Mouse (Mus musculus) neural tube, embryonic 12.5 days (tissue): ENCODE data around the gene Atox1. TPM values are rescaled to one million over a fixed set of nuclear protein-coding genes. Genes with fewer than 3 reads are reported as not detected.

Experiments used
- ATAC-seq: fragments of 200-750 bp; cut with Nextera tagmentation; 2 replicates; pipeline ENCODE4 v1.8.0; 2017; ENCODE audit warnings: low read depth, mild to moderate bottlenecking, moderate TSS enrichment, moderate library complexity; ENCODE audit not compliant: low FRiP score
- H3K27ac ChIP-seq: fragments of 300-500 bp; sonication (generic); 2 replicates; pipeline ENCODE4 v1.5.1; 2016
- H3K27me3 ChIP-seq: fragments of 300-500 bp; sonication (generic); replicated peaks from 2 replicates; pipeline ENCODE4 v1.6.1; 2016; ENCODE audit warnings: mild to moderate bottlenecking
- H3K36me3 ChIP-seq: fragments of 300-500 bp; sonication (generic); 2 replicates; pipeline ENCODE4 v1.6.1; 2016; ENCODE audit warnings: mild to moderate bottlenecking
- H3K4me1 ChIP-seq: fragments of 300-500 bp; sonication (generic); 2 replicates; pipeline ENCODE4 v1.6.1; 2016
- H3K4me2 ChIP-seq: fragments of 300-500 bp; sonication (generic); replicated peaks from 2 replicates; pipeline ENCODE4 v1.6.1; 2016; ENCODE audit warnings: mild to moderate bottlenecking
- H3K4me3 ChIP-seq: fragments of 300-500 bp; sonication (generic); 2 replicates; pipeline ENCODE4 v1.5.1; 2016
- H3K9ac ChIP-seq: fragments of 300-500 bp; sonication (generic); 2 replicates; pipeline ENCODE4 v1.6.1; 2016; ENCODE audit warnings: mild to moderate bottlenecking
- H3K9me3 ChIP-seq: fragments of 300-500 bp; sonication (generic); 2 replicates; pipeline ENCODE4 v1.6.1; 2016; ENCODE audit warnings: mild to moderate bottlenecking
- WGBS: fragments of 180-500 bp; shearing (Covaris S2); methylation state at CpG from one replicate; pipeline ENCODE4 v1.1.7; 2016; 5-methylcytosine and 5-hydroxymethylcytosine counted together
- polyA plus RNA-seq: library from polyadenylated mRNA; unstranded; fragments of >200 nt; fragmentation: Nextera tagmentation; extraction: Ambion mirVana; gene quantifications from 2 replicates; pipeline ENCODE4 v1.2.1, GENCODE M21; 2016

Atox1 gene
- polyA plus RNA-seq, result 275 and 300 TPM in 2 replicates

- H3K4me1 ChIP-seq, result peaks cover 13% of the 10 kb centered on the region
- peak within 1 kb of the TSS; percentile 73 for H3K4me2 ChIP-seq
- no peaks in the 10 kb centered on the region for H3K36me3 ChIP-seq
- H3K9me3 ChIP-seq, result no peaks in the 10 kb centered on the region
- H3K27ac ChIP-seq, result no peak within 1 kb of the TSS
- no peaks in the 10 kb centered on the region for H3K27me3 ChIP-seq
- H3K4me3 ChIP-seq, result peak within 1 kb of the TSS; percentile 67
- peak; percentile 96 for ATAC-seq
- WGBS, result under 1% methylated on average over 36 of the region's 36 CpGs
- H3K9ac ChIP-seq, result peak within 1 kb of the TSS; percentile 61
These were observed at the start of gene Atox1 for GRCm38 (mm10) chr11:55461019-55461645. TSS of gene Atox1 (minus strand) at chr11:55461239.

- Histone ChIP-seq H3K36me3 (peaks cover 20% of the 10 kb centered on the region), H3K9me3 (no peaks in the 10 kb centered on the region), H3K4me1 (no peaks in the 10 kb centered on the region), H3K4me2 (no peak overlapping the region), H3K27ac (no peak overlapping the region), H3K27me3 (no peaks in the 10 kb centered on the region), H3K4me3 (no peak overlapping the region), H3K9ac (no peak overlapping the region)
- 88% methylated on average over 3 of the region's 3 CpGs for WGBS
- ATAC-seq, result no peak
These were observed 44.4 kb upstream of the Atox1 start for GRCm38 (mm10) chr11:55505485-55505884.

GRCm38 (mm10) chr11:55502886-55503285 is 41.8 kb upstream of the Atox1 start:
- Histone ChIP-seq H3K27ac (no peak overlapping the region), H3K4me1 (no peaks in the 10 kb centered on the region), H3K36me3 (peaks cover 43% of the 10 kb centered on the region), H3K27me3 (no peaks in the 10 kb centered on the region), H3K9ac (no peak overlapping the region), H3K9me3 (no peaks in the 10 kb centered on the region), H3K4me2 (no peak overlapping the region), H3K4me3 (no peak overlapping the region)
- ATAC-seq, result no peak
- 71% methylated on average over 5 of the region's 5 CpGs for WGBS

GRCm38 (mm10) chr11:55501955-55502531 is 41.0 kb upstream of the Atox1 start:
- Histone ChIP-seq H3K4me3 (no peak overlapping the region), H3K9ac (no peak overlapping the region), H3K36me3 (peaks cover 48% of the 10 kb centered on the region), H3K9me3 (no peaks in the 10 kb centered on the region), H3K4me1 (no peaks in the 10 kb centered on the region), H3K27me3 (no peaks in the 10 kb centered on the region), H3K4me2 (no peak overlapping the region), H3K27ac (no peak overlapping the region)
- 81% methylated on average over 8 of the region's 8 CpGs for WGBS
- ATAC-seq, result no peak

GRCm38 (mm10) chr11:55497885-55498284 is 36.8 kb upstream of the Atox1 start:
- H3K4me1 ChIP-seq, result no peaks in the 10 kb centered on the region
- no peak overlapping the region for H3K9ac ChIP-seq
- 74% methylated on average over 5 of the region's 5 CpGs for WGBS
- ATAC-seq, result no peak
- H3K4me3 ChIP-seq, result no peak overlapping the region
- no peak overlapping the region for H3K4me2 ChIP-seq
- H3K27ac ChIP-seq, result no peak overlapping the region
- peaks cover 84% of the 10 kb centered on the region for H3K36me3 ChIP-seq
- H3K9me3 ChIP-seq, result no peaks in the 10 kb centered on the region
- no peaks in the 10 kb centered on the region for H3K27me3 ChIP-seq

- Histone ChIP-seq H3K4me1 (no peaks in the 10 kb centered on the region), H3K27ac (no peak overlapping the region), H3K27me3 (no peaks in the 10 kb centered on the region), H3K9ac (no peak overlapping the region), H3K4me3 (no peak overlapping the region), H3K4me2 (no peak overlapping the region), H3K36me3 (peaks cover 90% of the 10 kb centered on the region), H3K9me3 (no peaks in the 10 kb centered on the region)
- no peak for ATAC-seq
- 91% methylated on average over 6 of the region's 6 CpGs for WGBS
These were observed 35.1 kb upstream of the Atox1 start for GRCm38 (mm10) chr11:55496158-55496557.

- ATAC-seq, result no peak
- Histone ChIP-seq H3K27me3 (no peaks in the 10 kb centered on the region), H3K9ac (no peak overlapping the region), H3K4me2 (no peak overlapping the region), H3K4me3 (no peak overlapping the region), H3K27ac (no peak overlapping the region), H3K9me3 (no peaks in the 10 kb centered on the region), H3K4me1 (no peaks in the 10 kb centered on the region), H3K36me3 (peaks cover 54% of the 10 kb centered on the region)
- WGBS, result 98% methylated on average over 7 of the region's 7 CpGs
These were observed 24.4 kb upstream of the Atox1 start for GRCm38 (mm10) chr11:55485443-55485842.

- no peaks in the 10 kb centered on the region for H3K9me3 ChIP-seq
- H3K4me1 ChIP-seq, result peaks cover 18% of the 10 kb centered on the region
- ATAC-seq, result no peak
- peaks cover 14% of the 10 kb centered on the region for H3K36me3 ChIP-seq
- H3K27me3 ChIP-seq, result no peaks in the 10 kb centered on the region
- no peak overlapping the region for H3K4me3 ChIP-seq
- H3K9ac ChIP-seq, result no peak overlapping the region
- no peak overlapping the region for H3K27ac ChIP-seq
- WGBS, result 90% methylated on average over 3 of the region's 3 CpGs
- H3K4me2 ChIP-seq, result no peak overlapping the region
These were observed 12.2 kb upstream of the Atox1 start for GRCm38 (mm10) chr11:55473219-55473618.

GRCm38 (mm10) chr11:55471467-55471866 is 10.4 kb upstream of the Atox1 start:
- no peak overlapping the region for H3K27ac ChIP-seq
- H3K9me3 ChIP-seq, result no peaks in the 10 kb centered on the region
- no peaks in the 10 kb centered on the region for H3K27me3 ChIP-seq
- H3K4me1 ChIP-seq, result peaks cover 21% of the 10 kb centered on the region
- no peak overlapping the region for H3K4me3 ChIP-seq
- H3K9ac ChIP-seq, result no peak overlapping the region
- 95% methylated on average over 7 of the region's 7 CpGs for WGBS
- H3K4me2 ChIP-seq, result peak overlapping the region; percentile 90
- no peak for ATAC-seq
- peaks cover 14% of the 10 kb centered on the region for H3K36me3 ChIP-seq

GRCm38 (mm10) chr11:55470761-55471160 is 9.7 kb upstream of the Atox1 start:
- no peaks in the 10 kb centered on the region for H3K27me3 ChIP-seq
- WGBS, result 71% methylated on average over 8 of the region's 8 CpGs
- ATAC-seq, result no peak
- H3K9me3 ChIP-seq, result no peaks in the 10 kb centered on the region
- H3K9ac ChIP-seq, result no peak overlapping the region
- peaks cover 14% of the 10 kb centered on the region for H3K36me3 ChIP-seq
- H3K4me2 ChIP-seq, result peak overlapping the region; percentile 90
- peaks cover 21% of the 10 kb centered on the region for H3K4me1 ChIP-seq
- peak overlapping the region; percentile 83 for H3K4me3 ChIP-seq
- H3K27ac ChIP-seq, result no peak overlapping the region

- WGBS, result 1% methylated on average over 46 of the region's 46 CpGs
- Histone ChIP-seq H3K9ac (peak overlapping the region; percentile 94), H3K36me3 (peaks cover 14% of the 10 kb centered on the region), H3K4me1 (peaks cover 21% of the 10 kb centered on the region), H3K9me3 (no peaks in the 10 kb centered on the region), H3K27ac (peak overlapping the region; percentile 39; the same call in 1 of the 2 replicates), H3K27me3 (no peaks in the 10 kb centered on the region), H3K4me2 (peak overlapping the region; percentile 90), H3K4me3 (peak overlapping the region; percentile 83)
- peak; percentile 22; the same call in 1 of the 2 replicates for ATAC-seq
These were observed 9.1 kb upstream of the Atox1 start for GRCm38 (mm10) chr11:55469923-55470691.

- no peaks in the 10 kb centered on the region for H3K27me3 ChIP-seq
- peaks cover 21% of the 10 kb centered on the region for H3K4me1 ChIP-seq
- H3K9ac ChIP-seq, result peak within 1 kb of the TSS; percentile 94
- peak within 1 kb of the TSS; percentile 39 for H3K27ac ChIP-seq
- peak within 1 kb of the TSS; percentile 90 for H3K4me2 ChIP-seq
- no peaks in the 10 kb centered on the region for H3K9me3 ChIP-seq
- under 1% methylated on average over 57 of the region's 57 CpGs for WGBS
- ATAC-seq, result peak; percentile 98
- H3K36me3 ChIP-seq, result peaks cover 14% of the 10 kb centered on the region; the same call in 1 of the 2 replicates
- H3K4me3 ChIP-seq, result peak within 1 kb of the TSS; percentile 83
These were observed 8.2 kb upstream of the Atox1 start, which contains the start of gene G3bp1 for GRCm38 (mm10) chr11:55469048-55469843. TSS of gene G3bp1 (plus strand) at chr11:55469685.
